Mouse (Mus musculus) heart, embryonic 14.5 days (tissue): ENCODE results near the gene Vmn1r84. TPM values are rescaled to one million over a fixed set of nuclear protein-coding genes. Genes with fewer than 3 reads are reported as not detected.

Experiments used
- ATAC-seq: fragments of 200-750 bp; cut with Nextera tagmentation; 2 replicates; pipeline ENCODE4 v1.8.0; 2017; ENCODE audit warnings: low read depth, moderate TSS enrichment; ENCODE audit not compliant: insufficient number of reproducible peaks, insufficient read depth, low FRiP score
- H3K27ac ChIP-seq, 2 experiments: fragments of 200-500 bp in 1 of 2; fragments of 300-500 bp in 1 of 2; sonication (generic) in 1 of 2; replicated peaks in 1 of 2; 2 replicates each; pipeline ENCODE4 v1.5.1; 2012 to 2014; ENCODE audit warnings: low read depth in 2 of 2, low read length in 2 of 2, control low read depth in 1 of 2, mild to moderate bottlenecking in 1 of 2, mixed read lengths in 1 of 2; ENCODE audit not compliant: control insufficient read depth in 1 of 2, insufficient read depth in 1 of 2
- H3K27me3 ChIP-seq: fragments of 300-500 bp; sonication (generic); 2 replicates; pipeline ENCODE4 v1.6.1; 2014; ENCODE audit warnings: mild to moderate bottlenecking, low read length, control low read depth; ENCODE audit not compliant: control insufficient read depth, insufficient read depth
- H3K36me3 ChIP-seq: fragments of 300-500 bp; sonication (generic); 2 replicates; pipeline ENCODE4 v1.6.1; 2014; ENCODE audit warnings: mild to moderate bottlenecking, control low read depth, low read length, mixed read lengths; ENCODE audit not compliant: control insufficient read depth, insufficient read depth
- H3K4me1 ChIP-seq, 2 experiments: fragments of 200-500 bp in 1 of 2; fragments of 300-500 bp in 1 of 2; sonication (generic) in 1 of 2; 2 replicates each; pipeline ENCODE4 v1.6.1; 2012 to 2014; ENCODE audit warnings: low read length in 2 of 2, control low read depth in 1 of 2, mixed read lengths in 1 of 2; ENCODE audit not compliant: control insufficient read depth in 2 of 2, insufficient read depth in 2 of 2
- H3K4me2 ChIP-seq: fragments of 300-500 bp; sonication (generic); 2 replicates; pipeline ENCODE4 v1.6.1; 2014; ENCODE audit warnings: mild to moderate bottlenecking, low read length
- H3K4me3 ChIP-seq, 2 experiments: fragments of 200-500 bp in 1 of 2; fragments of 300-500 bp in 1 of 2; sonication (generic) in 1 of 2; 2 replicates each; pipeline ENCODE4 v1.5.1; 2012 to 2014; ENCODE audit warnings: low read length in 2 of 2, mild to moderate bottlenecking in 2 of 2, control low read depth in 1 of 2, low read depth in 1 of 2, moderate library complexity in 1 of 2; ENCODE audit not compliant: control insufficient read depth in 1 of 2, insufficient read depth in 1 of 2
- H3K9ac ChIP-seq: fragments of 300-500 bp; sonication (generic); 2 replicates; pipeline ENCODE4 v1.6.1; 2014; ENCODE audit warnings: mild to moderate bottlenecking, low read length
- H3K9me3 ChIP-seq: fragments of 300-500 bp; sonication (generic); 2 replicates; pipeline ENCODE4 v1.6.1; 2016; ENCODE audit warnings: low read length, control low read depth; ENCODE audit not compliant: control insufficient read depth
- WGBS: fragments of 180-500 bp; shearing (Covaris S2); extraction: QIAGEN DNeasy Blood & Tissue Kit; methylation state at CpG from one replicate; pipeline ENCODE4 v1.1.7; 2014; 5-methylcytosine and 5-hydroxymethylcytosine counted together
- microRNA-seq: library from miRNA; unstranded; fragments of <30 nt; microRNA quantifications from one replicate; pipeline ENCODE4, GENCODE M21; 2016
- polyA plus RNA-seq: library from polyadenylated mRNA; unstranded; fragments of >200 nt; fragmentation: Nextera tagmentation; extraction: Ambion mirVana; gene quantifications from 2 replicates; pipeline ENCODE4 v1.2.1, GENCODE M21; 2014

The Vmn1r84 gene
- not detected in 2 replicates for polyA plus RNA-seq

DNA sequence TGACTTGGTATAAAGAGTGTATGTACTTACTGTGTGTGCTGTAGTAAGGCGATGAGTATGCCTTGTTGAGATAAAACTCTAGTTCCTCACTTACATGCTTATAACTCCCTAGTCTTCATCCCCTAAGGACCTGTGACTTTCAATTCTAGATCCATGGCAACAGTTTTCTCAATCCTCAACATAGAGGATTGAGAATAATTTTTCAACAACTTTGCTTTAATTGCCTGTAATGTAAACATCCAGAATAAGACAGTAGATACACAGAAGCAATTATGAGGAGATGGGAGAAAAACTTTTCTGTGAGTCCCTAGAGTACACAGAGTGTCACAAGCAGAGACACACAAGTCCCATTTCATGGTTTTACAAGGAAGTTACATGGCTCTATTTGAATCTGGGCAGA, at the start of gene Vmn1r84:
Gene Vmn1r84 (minus strand): TSS at position 101 of the 400 bp plus-strand sequence.
- no peaks in the 10 kb centered on the region for H3K4me1 ChIP-seq
- H3K27ac ChIP-seq = no peak within 1 kb of the TSS
- H3K9me3 ChIP-seq = no peaks in the 10 kb centered on the region
- no peak within 1 kb of the TSS for H3K4me3 ChIP-seq
- H3K36me3 ChIP-seq = no peaks in the 10 kb centered on the region
- H3K4me2 ChIP-seq = no peak within 1 kb of the TSS
- no peaks in the 10 kb centered on the region for H3K27me3 ChIP-seq
- WGBS = 70% methylated on average over 1 of the region's 1 CpGs
- no peak within 1 kb of the TSS for H3K9ac ChIP-seq
- ATAC-seq = no peak

DNA sequence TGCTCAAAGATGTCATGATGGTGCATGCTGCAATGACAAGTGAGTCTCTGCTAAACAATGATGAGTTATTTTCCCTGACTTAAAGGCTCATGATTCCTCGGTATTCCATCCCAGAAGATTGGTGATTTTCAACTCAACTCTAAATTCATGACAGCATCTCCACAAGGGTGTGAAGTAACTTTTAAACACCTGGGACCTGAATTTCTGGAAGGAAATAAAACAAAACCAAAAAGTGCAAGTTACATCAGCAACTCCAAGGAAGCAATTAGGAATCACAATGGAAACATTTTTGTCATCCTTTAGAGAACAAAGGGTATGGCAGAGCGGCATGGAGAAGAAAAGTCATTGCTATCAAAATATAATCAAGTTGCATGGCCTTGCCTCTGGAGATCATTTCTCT, 39.7 kb downstream of the Vmn1r84 start, which contains the start of gene Vmn1r83:
Gene Vmn1r83 (minus strand): TSS at position 101 of the 400 bp plus-strand sequence.
- Histone ChIP-seq H3K36me3 (no peaks in the 10 kb centered on the region), H3K4me2 (no peak within 1 kb of the TSS), H3K9ac (no peak within 1 kb of the TSS), H3K27me3 (no peaks in the 10 kb centered on the region), H3K4me1 (no peaks in the 10 kb centered on the region), H3K27ac (no peak within 1 kb of the TSS), H3K9me3 (0 out of 2 replicates have a peak, but pooled peaks cover 6% of the 10 kb centered on the region), H3K4me3 (no peak within 1 kb of the TSS)
- no peak for ATAC-seq
- 61% methylated on average over 2 of the region's 2 CpGs for WGBS

Small RNAs within 50 kb of the gene (microRNA-seq; reads per million reads assigned to microRNA genes)
- gene Gm23521 = not detected

Other genes with a start within 250 kb of the Vmn1r84 start
- gene Vmn1r78, start 219.0 kb downstream of the Vmn1r84 start, polyA plus RNA-seq = not detected in 2 replicates
- not detected in 2 replicates for gene Vmn1r79, start 198.0 kb downstream of the Vmn1r84 start, polyA plus RNA-seq
- gene Vmn1r80, start 180.0 kb downstream of the Vmn1r84 start, polyA plus RNA-seq = not detected in 2 replicates
- not detected in 2 replicates for gene Vmn1r81, start 101.0 kb downstream of the Vmn1r84 start, polyA plus RNA-seq
- not detected in 2 replicates for gene Vmn1r82, start 68.8 kb downstream of the Vmn1r84 start, polyA plus RNA-seq
- not detected in 2 replicates for gene Vmn1r83, start 39.8 kb downstream of the Vmn1r84 start, polyA plus RNA-seq
- 3.0 and 3.9 TPM in 2 replicates for gene Zfp551, start 53.5 kb upstream of the Vmn1r84 start, polyA plus RNA-seq
- 16.6 and 18.4 TPM in 2 replicates for gene Zfp606, start 109.0 kb upstream of the Vmn1r84 start, polyA plus RNA-seq
- gene 2900092C05Rik, start 143.2 kb upstream of the Vmn1r84 start, polyA plus RNA-seq = not detected in 2 replicates
- gene Vmn2r53, start 239.5 kb upstream of the Vmn1r84 start, polyA plus RNA-seq = 0.01 TPM in 1 of 2 replicates, not detected in the other